Mouse (Mus musculus) forebrain, embryonic 11.5 days (tissue): ENCODE measurements around the gene Lipa. TPM values are rescaled to one million over a fixed set of nuclear protein-coding genes. Genes with fewer than 3 reads are reported as not detected.

Source experiments
- ATAC-seq: fragments of 200-750 bp; cut with Nextera tagmentation; replicated peaks from 2 replicates; pipeline ENCODE4 v1.8.0; 2017; ENCODE audit warnings: moderate TSS enrichment; ENCODE audit not compliant: low FRiP score
- DNase-seq: peaks from one replicate; pipeline ENCODE4 v3.0.0-alpha.2; 2017; ENCODE audit warnings: low spot score
- H3K27ac ChIP-seq: fragments of 300-500 bp; sonication (generic); 2 replicates; pipeline ENCODE4 v1.5.1; 2014; ENCODE audit warnings: low read depth, low read length
- H3K27me3 ChIP-seq: fragments of 300-500 bp; sonication (generic); 2 replicates; pipeline ENCODE4 v1.6.1; 2014; ENCODE audit warnings: mild to moderate bottlenecking, low read length, mixed read lengths; ENCODE audit not compliant: control insufficient read depth, insufficient read depth
- H3K36me3 ChIP-seq: fragments of 300-500 bp; sonication (generic); 2 replicates; pipeline ENCODE4 v1.6.1; 2014; ENCODE audit warnings: mild to moderate bottlenecking, low read length, moderate library complexity, mixed read lengths; ENCODE audit not compliant: control insufficient read depth, insufficient read depth
- H3K4me1 ChIP-seq: fragments of 300-500 bp; sonication (generic); replicated peaks from 2 replicates; pipeline ENCODE4 v1.6.1; 2014; ENCODE audit warnings: low read length, mixed read lengths; ENCODE audit not compliant: control insufficient read depth, insufficient read depth
- H3K4me2 ChIP-seq: fragments of 300-500 bp; sonication (generic); 2 replicates; pipeline ENCODE4 v1.6.1; 2014; ENCODE audit warnings: low read depth, mild to moderate bottlenecking, low read length, moderate library complexity, mixed read lengths; ENCODE audit not compliant: severe bottlenecking
- H3K4me3 ChIP-seq: fragments of 300-500 bp; sonication (generic); 2 replicates; pipeline ENCODE4 v1.5.1; 2014; ENCODE audit warnings: low read depth, low read length
- H3K9ac ChIP-seq: fragments of 300-500 bp; sonication (generic); 2 replicates; pipeline ENCODE4 v1.6.1; 2014; ENCODE audit warnings: low read length
- H3K9me3 ChIP-seq: fragments of 300-500 bp; sonication (generic); 2 replicates; pipeline ENCODE4 v1.6.1; 2016; ENCODE audit warnings: low read length, mixed read lengths; ENCODE audit not compliant: control insufficient read depth
- WGBS: fragments of 180-500 bp; shearing (Covaris S2); extraction: QIAGEN DNeasy Blood & Tissue Kit; methylation state at CpG from one replicate; pipeline ENCODE4 v1.1.7; 2014; 5-methylcytosine and 5-hydroxymethylcytosine counted together
- polyA plus RNA-seq: library from polyadenylated mRNA; unstranded; fragments of >200 nt; fragmentation: Nextera tagmentation; extraction: Ambion mirVana; gene quantifications from 2 replicates; pipeline ENCODE4 v1.2.1, GENCODE M21; 2014

Gene Lipa
- polyA plus RNA-seq, 1 experiment from 2014 or later, result 20.9 TPM

DNA sequence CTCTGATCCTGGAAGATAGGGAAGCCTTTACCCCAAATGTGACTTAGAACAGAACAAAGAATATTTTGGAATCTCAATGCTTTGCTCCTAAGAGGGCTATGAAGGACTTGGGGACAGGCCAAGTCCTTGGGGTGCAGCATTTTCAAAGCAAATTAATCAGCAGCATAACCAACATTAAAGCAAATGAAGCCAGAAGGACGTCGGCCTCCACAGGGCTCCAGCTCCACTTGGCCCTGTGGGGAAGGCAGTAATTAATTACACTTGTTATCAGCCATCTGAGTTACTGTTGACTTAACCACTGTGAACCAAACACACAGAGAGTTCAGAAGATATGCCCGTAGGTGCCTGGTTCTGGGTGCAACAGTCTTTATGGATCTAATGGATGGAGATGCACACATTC, 8.5 kb downstream of the Lipa start:
- ATAC-seq (no peak), DNase-seq (no peak)
- H3K27ac ChIP-seq, result no peak overlapping the region
- no peak overlapping the region for H3K9ac ChIP-seq
- H3K27me3 ChIP-seq, result no peaks in the 10 kb centered on the region
- no peaks in the 10 kb centered on the region for H3K36me3 ChIP-seq
- H3K4me3 ChIP-seq, result no peak overlapping the region
- H3K4me1 ChIP-seq, result no peaks in the 10 kb centered on the region
- WGBS, result 87% methylated on average over 3 of the region's 3 CpGs
- H3K9me3 ChIP-seq, result no peaks in the 10 kb centered on the region
- H3K4me2 ChIP-seq, result no peak overlapping the region

DNA sequence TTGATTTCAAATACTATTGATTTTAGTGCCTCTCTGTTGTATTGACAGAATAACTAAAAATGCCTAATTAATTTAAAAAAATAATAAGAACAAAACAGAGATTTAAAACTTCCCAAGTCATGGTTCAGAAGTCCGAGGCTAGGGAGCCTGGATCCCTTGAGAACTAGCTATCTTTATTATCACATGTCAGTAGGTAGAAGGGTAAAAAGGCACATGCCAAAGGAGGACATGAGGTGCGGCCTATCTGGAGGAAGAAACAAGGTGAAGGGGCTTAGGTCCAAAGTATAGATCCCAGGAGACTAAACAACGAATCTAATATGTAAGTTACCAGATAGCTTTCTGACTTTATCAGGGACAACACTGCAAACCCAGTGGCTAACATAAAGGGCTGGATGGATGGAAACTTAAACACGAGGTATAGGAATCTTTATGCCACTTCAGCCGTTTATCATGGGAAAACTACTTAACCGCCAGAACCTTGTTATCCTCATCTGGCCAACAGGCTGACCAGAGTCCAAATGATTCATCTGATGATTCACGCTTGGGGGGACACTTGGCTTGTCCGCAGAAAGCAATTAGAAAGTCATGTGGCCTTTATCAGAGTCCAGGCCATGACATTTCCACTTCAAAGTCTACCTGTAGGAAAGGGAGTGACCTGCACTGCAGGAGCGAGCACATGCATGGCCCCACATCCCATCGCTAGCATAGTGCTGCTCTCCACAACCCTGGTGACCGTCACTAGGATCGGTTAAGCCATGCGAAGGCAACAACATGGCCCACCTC, 9.3 kb downstream of the Lipa start:
- Histone ChIP-seq H3K27me3 (no peaks in the 10 kb centered on the region), H3K4me1 (no peaks in the 10 kb centered on the region), H3K36me3 (no peaks in the 10 kb centered on the region), H3K4me3 (no peak overlapping the region), H3K9me3 (no peaks in the 10 kb centered on the region), H3K4me2 (no peak overlapping the region), H3K9ac (no peak overlapping the region), H3K27ac (no peak overlapping the region)
- 91% methylated on average over 13 of the region's 13 CpGs for WGBS
- no peak for DNase-seq
- no peak for ATAC-seq

DNA sequence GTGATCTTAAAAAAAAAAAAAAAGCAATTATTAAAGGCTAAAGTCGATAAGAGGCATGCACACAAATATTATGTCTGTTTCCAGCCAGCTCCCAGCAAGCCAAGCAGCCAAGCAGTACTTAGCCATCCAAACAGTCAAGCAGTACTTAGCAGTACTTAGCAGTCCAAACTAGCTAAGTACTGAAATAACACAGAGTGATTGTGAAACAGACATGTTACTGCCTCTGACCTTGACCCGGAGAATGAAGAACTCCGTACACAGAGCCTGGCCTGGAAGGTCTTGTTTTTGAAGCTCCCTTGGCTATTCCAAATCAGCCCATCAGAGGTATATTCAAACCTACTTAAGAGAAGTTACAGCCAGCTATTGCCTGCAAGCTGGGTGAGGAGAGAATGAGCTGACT, 10.1 kb downstream of the Lipa start:
- DNase-seq, result no peak
- ATAC-seq, result no peak
- WGBS, result 91% methylated on average over 3 of the region's 3 CpGs
- H3K9ac ChIP-seq, result no peak overlapping the region
- H3K4me1 ChIP-seq, result no peaks in the 10 kb centered on the region
- H3K4me2 ChIP-seq, result no peak overlapping the region
- no peak overlapping the region for H3K27ac ChIP-seq
- no peaks in the 10 kb centered on the region for H3K36me3 ChIP-seq
- H3K27me3 ChIP-seq, result no peaks in the 10 kb centered on the region
- H3K4me3 ChIP-seq, result no peak overlapping the region
- no peaks in the 10 kb centered on the region for H3K9me3 ChIP-seq

DNA sequence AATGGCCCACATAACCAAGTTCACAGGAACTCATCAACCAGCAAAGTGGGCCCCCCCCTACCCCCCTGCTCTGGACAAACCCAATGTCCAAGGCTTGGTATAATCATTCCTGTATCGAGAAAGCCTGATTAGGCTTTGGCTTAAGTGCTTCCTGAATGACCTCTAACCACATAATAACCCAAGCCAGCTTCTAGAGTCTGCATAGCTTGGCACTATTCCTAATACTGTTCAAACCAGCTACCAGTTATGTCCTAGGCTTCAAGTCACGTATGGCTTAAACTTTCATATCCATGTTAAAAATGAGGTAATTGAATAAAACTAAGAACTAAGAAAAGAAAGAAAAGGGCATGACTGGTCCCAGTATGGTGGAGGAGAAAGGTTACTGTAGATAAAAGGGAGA, 10.9 kb downstream of the Lipa start:
- no peak overlapping the region for H3K4me2 ChIP-seq
- no peaks in the 10 kb centered on the region for H3K36me3 ChIP-seq
- no peaks in the 10 kb centered on the region for H3K4me1 ChIP-seq
- no peak for ATAC-seq
- H3K27me3 ChIP-seq, result no peaks in the 10 kb centered on the region
- no peak overlapping the region for H3K9ac ChIP-seq
- WGBS, result 88% methylated on average over 2 of the region's 2 CpGs
- no peak overlapping the region for H3K4me3 ChIP-seq
- no peaks in the 10 kb centered on the region for H3K9me3 ChIP-seq
- no peak overlapping the region for H3K27ac ChIP-seq
- DNase-seq, result no peak

DNA sequence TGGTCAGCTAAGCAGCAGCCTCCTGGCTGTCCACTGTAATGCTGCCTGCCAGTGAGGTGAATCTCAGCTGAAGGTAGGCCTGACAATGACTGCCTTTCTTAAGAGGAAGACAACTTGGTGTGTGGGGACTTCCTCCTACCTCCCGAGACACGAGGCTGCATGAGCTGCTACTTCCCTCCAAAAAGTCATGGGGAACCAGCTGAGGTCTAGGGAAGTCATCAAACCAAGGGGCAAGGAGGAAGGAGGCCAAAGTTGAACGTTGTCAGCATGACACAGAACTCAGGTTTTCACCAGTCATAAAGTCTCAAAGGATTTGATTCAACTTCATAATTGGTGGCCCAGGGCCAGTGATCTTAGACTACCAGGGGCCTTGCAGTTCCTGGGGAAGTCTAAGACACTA, 11.6 kb downstream of the Lipa start:
- H3K9ac ChIP-seq, result no peak overlapping the region
- no peaks in the 10 kb centered on the region for H3K27me3 ChIP-seq
- no peak overlapping the region for H3K4me2 ChIP-seq
- WGBS, result 78% methylated on average over 3 of the region's 3 CpGs
- DNase-seq (no peak), ATAC-seq (no peak)
- no peaks in the 10 kb centered on the region for H3K4me1 ChIP-seq
- H3K4me3 ChIP-seq, result no peak overlapping the region
- no peaks in the 10 kb centered on the region for H3K36me3 ChIP-seq
- no peaks in the 10 kb centered on the region for H3K9me3 ChIP-seq
- H3K27ac ChIP-seq, result no peak overlapping the region

DNA sequence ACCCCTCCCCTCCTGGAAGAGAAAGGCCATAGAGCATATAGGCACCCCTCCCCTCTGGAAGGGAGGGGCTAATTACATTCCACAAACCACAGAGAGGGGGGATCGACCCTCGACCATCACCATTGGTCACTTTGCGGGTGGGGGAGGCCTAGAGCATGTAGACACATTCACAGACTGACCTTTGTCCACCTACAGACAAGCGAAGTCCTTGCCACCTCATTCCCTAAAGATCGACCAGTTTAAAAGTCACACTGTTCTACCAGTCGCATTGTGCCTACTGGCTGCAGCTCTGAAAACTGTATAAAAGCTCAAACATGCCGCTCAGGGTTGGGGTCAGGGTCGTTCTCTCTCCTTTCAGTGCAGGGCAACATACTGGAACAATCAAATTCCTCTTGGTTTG, 15.7 kb downstream of the Lipa start:
- ATAC-seq (no peak), DNase-seq (no peak)
- H3K36me3 ChIP-seq, result no peaks in the 10 kb centered on the region
- H3K27me3 ChIP-seq, result no peaks in the 10 kb centered on the region
- H3K9ac ChIP-seq, result no peak overlapping the region
- no peak overlapping the region for H3K4me3 ChIP-seq
- no peak overlapping the region for H3K27ac ChIP-seq
- H3K9me3 ChIP-seq, result no peaks in the 10 kb centered on the region
- no peaks in the 10 kb centered on the region for H3K4me1 ChIP-seq
- H3K4me2 ChIP-seq, result no peak overlapping the region
- WGBS, result 74% methylated on average over 8 of the region's 8 CpGs

DNA sequence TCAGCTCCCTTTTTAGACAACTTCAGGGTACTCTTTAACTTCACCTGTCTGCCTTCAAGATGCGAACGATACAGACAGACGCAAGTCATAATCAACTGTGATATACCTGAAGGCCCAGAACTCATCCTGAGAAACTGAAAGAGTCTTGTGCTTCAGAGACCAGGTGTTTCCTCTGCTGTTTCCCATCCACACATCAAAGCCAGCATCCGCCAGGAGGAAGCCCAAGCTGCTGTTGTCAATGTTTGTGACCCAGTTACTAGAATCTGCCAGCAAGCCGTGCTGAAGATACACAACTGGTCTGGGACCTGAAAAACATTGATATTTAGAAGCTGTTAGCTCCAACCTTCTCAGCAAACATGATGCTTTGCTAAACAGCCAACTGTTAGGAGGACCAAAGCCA, 16.6 kb downstream of the Lipa start:
- 85% methylated on average over 5 of the region's 5 CpGs for WGBS
- DNase-seq (no peak), ATAC-seq (no peak)
- Histone ChIP-seq H3K9me3 (no peaks in the 10 kb centered on the region), H3K4me1 (no peaks in the 10 kb centered on the region), H3K4me2 (no peak overlapping the region), H3K27ac (no peak overlapping the region), H3K36me3 (no peaks in the 10 kb centered on the region), H3K27me3 (no peaks in the 10 kb centered on the region), H3K4me3 (no peak overlapping the region), H3K9ac (no peak overlapping the region)

DNA sequence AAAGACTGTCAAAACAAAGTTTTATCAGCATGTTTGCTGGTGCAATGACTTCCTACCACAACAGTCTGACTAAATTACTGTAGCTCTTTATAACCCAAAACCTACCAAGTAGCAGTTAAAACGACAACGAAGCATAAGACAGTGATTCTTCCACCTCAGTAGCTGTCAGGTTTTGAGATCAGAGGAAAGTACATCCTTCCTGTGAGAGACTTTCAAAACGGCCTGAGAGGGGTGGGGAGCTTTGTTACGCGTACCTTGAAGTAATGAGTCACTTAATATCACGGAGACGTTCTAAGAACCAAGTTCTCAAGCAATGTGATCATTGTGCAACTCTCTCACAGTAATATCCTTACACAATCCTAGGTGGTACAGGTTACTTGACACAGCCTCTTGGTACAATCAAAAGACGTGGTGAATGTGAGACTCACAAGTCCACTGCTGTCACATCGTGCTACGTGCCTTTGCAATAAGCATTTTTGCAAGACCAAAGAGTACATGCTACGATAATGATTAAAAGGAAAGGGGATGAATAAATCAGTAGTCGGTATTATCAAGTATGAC, 22.0 kb downstream of the Lipa start:
- Histone ChIP-seq H3K4me2 (no peak overlapping the region), H3K4me3 (no peak overlapping the region), H3K27me3 (no peaks in the 10 kb centered on the region), H3K36me3 (no peaks in the 10 kb centered on the region), H3K4me1 (no peaks in the 10 kb centered on the region), H3K9me3 (no peaks in the 10 kb centered on the region), H3K9ac (no peak overlapping the region), H3K27ac (no peak overlapping the region)
- DNase-seq (no peak), ATAC-seq (no peak)
- WGBS, result 94% methylated on average over 12 of the region's 12 CpGs

DNA sequence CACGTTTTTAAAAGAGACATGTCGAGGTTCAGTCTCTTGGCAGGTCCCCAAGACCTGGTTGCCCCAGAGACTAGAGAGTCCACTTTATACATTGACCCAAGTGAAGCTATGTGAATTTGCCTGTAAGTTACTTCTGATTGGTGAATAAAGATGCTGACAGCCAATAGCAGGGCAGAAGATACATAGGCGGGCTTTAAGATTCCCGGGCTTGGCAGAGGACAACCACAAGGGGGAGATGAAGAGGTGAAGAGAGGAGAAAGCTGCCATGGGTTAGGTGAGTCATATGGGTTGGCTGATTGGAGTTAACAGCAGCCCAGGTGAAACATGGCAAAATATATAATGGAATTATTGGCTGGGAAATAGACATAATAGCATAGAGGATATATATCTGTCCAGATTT, 26.5 kb downstream of the Lipa start:
- H3K27ac ChIP-seq, result no peak overlapping the region
- H3K4me1 ChIP-seq, result no peaks in the 10 kb centered on the region
- H3K4me2 ChIP-seq, result no peak overlapping the region
- no peaks in the 10 kb centered on the region for H3K27me3 ChIP-seq
- 51% methylated on average over 4 of the region's 4 CpGs for WGBS
- H3K9ac ChIP-seq, result no peak overlapping the region
- DNase-seq (peak; percentile 57), ATAC-seq (peak; percentile 66)
- no peaks in the 10 kb centered on the region for H3K9me3 ChIP-seq
- no peak overlapping the region for H3K4me3 ChIP-seq
- no peaks in the 10 kb centered on the region for H3K36me3 ChIP-seq
